Mouse (Mus musculus) ovary, adult 18-20 months (tissue): ENCODE data around the gene Klk1b5.
"Not testable (repeated sequence)": the region's sequence is repeated elsewhere in the genome, so short reads cannot be mapped to it uniquely, and the experiment has no call there.

Source experiments
- DNase-seq: peaks from one replicate; pipeline ENCODE4 v3.0.0; 2022; ENCODE audit warnings: low spot score, mixed read lengths

The Klk1b5 gene

GRCm38 (mm10) chr7:44215645-44216044 is at the start of gene Klk1b5:
Gene Klk1b5 (plus strand): TSS chr7:44215945.
- DNase-seq, result no peak

- DNase-seq, result no peak
Observed at GRCm38 (mm10) chr7:44179299-44180045, 36.3 kb upstream of the Klk1b5 start.

- not testable (repeated sequence) for DNase-seq
Observed at GRCm38 (mm10) chr7:44186516-44186915, 29.2 kb upstream of the Klk1b5 start.

GRCm38 (mm10) chr7:44187936-44188335 is 27.8 kb upstream of the Klk1b5 start, which contains the start of gene Klk1b24:
Gene Klk1b24 (plus strand): TSS chr7:44188236.
- DNase-seq, result not testable (repeated sequence)

- DNase-seq, result not testable (repeated sequence)
Observed at GRCm38 (mm10) chr7:44193466-44193865, 22.3 kb upstream of the Klk1b5 start.

GRCm38 (mm10) chr7:44197891-44198290 is 17.9 kb upstream of the Klk1b5 start, which contains the start of gene Klk1b3:
Gene Klk1b3 (plus strand): TSS chr7:44198191.
- no peak for DNase-seq

- DNase-seq, result not testable (repeated sequence)
Observed at GRCm38 (mm10) chr7:44207135-44207534, 8.6 kb upstream of the Klk1b5 start, which contains the start of gene Klk1b4. Gene Klk1b4 (plus strand): TSS chr7:44207435.

GRCm38 (mm10) chr7:44208307-44208706 is 7.4 kb upstream of the Klk1b5 start:
- DNase-seq, result no peak

GRCm38 (mm10) chr7:44221601-44222000 is 5.9 kb downstream of the Klk1b5 start:
- DNase-seq, result not testable (repeated sequence)

- not testable (repeated sequence) for DNase-seq
Observed at GRCm38 (mm10) chr7:44222335-44222734, 6.6 kb downstream of the Klk1b5 start.

GRCm38 (mm10) chr7:44225076-44225475 is 9.3 kb downstream of the Klk1b5 start, which contains the start of gene Klk1:
Gene Klk1 (plus strand): TSS chr7:44225360.
- no peak for DNase-seq

GRCm38 (mm10) chr7:44235909-44236308 is 20.2 kb downstream of the Klk1b5 start, which contains the start of gene Gm36864:
Gene Gm36864 (plus strand): TSS chr7:44236177.
- DNase-seq, result no peak

GRCm38 (mm10) chr7:44239913-44240312 is 24.2 kb downstream of the Klk1b5 start:
- no peak for DNase-seq

GRCm38 (mm10) chr7:44240712-44241111 is 25.0 kb downstream of the Klk1b5 start:
- DNase-seq, result no peak

GRCm38 (mm10) chr7:44241163-44241562 is 25.4 kb downstream of the Klk1b5 start:
- no peak for DNase-seq

- no peak for DNase-seq
Observed at GRCm38 (mm10) chr7:44244080-44244479, 28.3 kb downstream of the Klk1b5 start.

- DNase-seq, result peak; percentile 82
Observed at GRCm38 (mm10) chr7:44246055-44246983, 30.6 kb downstream of the Klk1b5 start, which contains the start of the genes 1700028J19Rik and 2410002F23Rik. Gene 1700028J19Rik (minus strand): TSS chr7:44246695. Gene 2410002F23Rik (plus strand): TSS chr7:44246722.

- no peak for DNase-seq
Observed at GRCm38 (mm10) chr7:44246984-44247470, 31.3 kb downstream of the Klk1b5 start.

GRCm38 (mm10) chr7:44247971-44248370 is 32.2 kb downstream of the Klk1b5 start:
- DNase-seq, result no peak

GRCm38 (mm10) chr7:44249248-44249647 is 33.5 kb downstream of the Klk1b5 start:
- no peak for DNase-seq

GRCm38 (mm10) chr7:44250732-44251275 is 35.1 kb downstream of the Klk1b5 start:
- not testable (repeated sequence) for DNase-seq
